Mouse (Mus musculus): ENCODE data around the gene Tsc22d2. TPM values are rescaled to one million over a fixed set of nuclear protein-coding genes. Genes with fewer than 3 reads are reported as not detected.

Tsc22d2 gene
- polyA plus RNA-seq, 1 experiment from 2014 or later = 11.1 TPM

DNA sequence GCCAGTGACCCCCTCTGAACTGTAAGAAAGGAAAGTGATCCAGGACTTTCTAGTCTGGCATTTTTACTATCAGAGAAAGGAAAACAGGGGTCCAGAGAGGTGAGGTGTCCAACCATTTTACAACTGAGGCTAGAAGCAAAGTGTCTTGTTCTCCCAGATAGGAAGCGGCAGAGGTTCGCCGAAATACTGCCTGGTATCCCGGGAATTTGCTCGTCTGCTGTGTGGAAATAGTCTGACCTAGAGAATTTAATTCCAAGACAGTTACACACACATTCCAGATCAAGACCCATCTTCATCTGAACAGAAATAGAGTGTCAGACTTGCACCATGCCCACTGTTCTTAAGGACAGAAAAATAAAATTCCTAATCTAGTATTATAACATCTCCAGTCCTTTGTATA, 16.0 kb upstream of the Tsc22d2 start:
- H3K4me2 ChIP-seq (replicated peaks) = no peak overlapping the region
- no peaks in the 10 kb centered on the region for H3K9me3 ChIP-seq (replicated peaks)
- H3K9ac ChIP-seq = no peak overlapping the region
- no peak for ATAC-seq (ENCODE audit: insufficient number of reproducible peaks, low FRiP score, low TSS enrichment, low read depth)
- H3K4me1 ChIP-seq = no peaks in the 10 kb centered on the region
- H3K4me3 ChIP-seq (replicated peaks) = no peak overlapping the region
- no peak overlapping the region for H3K27ac ChIP-seq (replicated peaks)
- no peaks in the 10 kb centered on the region for H3K27me3 ChIP-seq
- WGBS = 72% methylated on average over 5 of the region's 5 CpGs
- no peaks in the 10 kb centered on the region for H3K36me3 ChIP-seq

DNA sequence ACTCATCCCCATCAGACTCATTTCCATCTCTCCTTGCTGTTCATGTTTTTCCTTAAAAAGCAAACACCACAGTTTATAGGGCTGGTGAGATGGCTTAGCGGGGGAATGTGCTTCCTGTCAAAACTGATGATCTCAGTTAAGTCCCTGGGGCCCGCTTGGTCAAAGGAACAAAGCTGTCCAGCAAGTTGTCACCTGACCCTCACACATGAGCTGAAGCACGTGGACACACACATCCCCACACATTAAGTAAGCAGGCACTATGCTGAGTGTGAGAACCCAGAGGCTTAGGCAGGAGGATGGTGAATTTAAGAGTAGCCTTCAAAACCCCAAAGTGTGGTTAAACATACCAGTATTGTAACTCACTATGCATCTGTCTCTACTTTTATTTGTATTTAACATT, 14.6 kb upstream of the Tsc22d2 start:
- H3K9me3 ChIP-seq (replicated peaks) = no peaks in the 10 kb centered on the region
- ATAC-seq (ENCODE audit: insufficient number of reproducible peaks, low FRiP score, low TSS enrichment, low read depth) = no peak
- no peaks in the 10 kb centered on the region for H3K4me1 ChIP-seq
- no peaks in the 10 kb centered on the region for H3K27me3 ChIP-seq
- H3K4me3 ChIP-seq (replicated peaks) = no peak overlapping the region
- no peak overlapping the region for H3K9ac ChIP-seq
- WGBS = 46% methylated on average over 3 of the region's 3 CpGs
- no peak overlapping the region for H3K4me2 ChIP-seq (replicated peaks)
- H3K36me3 ChIP-seq = no peaks in the 10 kb centered on the region
- H3K27ac ChIP-seq (replicated peaks) = no peak overlapping the region

DNA sequence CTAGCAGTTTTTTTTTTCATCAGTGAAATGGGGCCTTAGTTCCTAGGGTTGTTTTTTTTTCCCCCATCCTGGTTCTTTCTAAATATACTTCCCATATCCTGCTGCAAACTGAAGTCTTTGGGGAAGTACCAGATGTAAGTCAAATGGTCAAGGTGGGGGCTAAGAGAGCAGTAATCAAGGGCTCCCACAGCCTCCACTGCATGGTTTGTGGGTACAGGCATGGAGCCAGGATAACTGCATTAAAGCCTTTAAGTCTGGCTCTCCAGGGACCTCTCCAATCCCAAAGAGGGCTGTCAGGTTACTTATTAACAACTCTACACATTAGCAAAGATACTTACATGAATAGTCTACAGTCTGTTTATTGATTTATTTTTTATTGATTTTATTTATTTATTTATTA, 2.8 kb upstream of the Tsc22d2 start:
- Histone ChIP-seq H3K4me3 (replicated peaks) (no peak overlapping the region), H3K9me3 (replicated peaks) (no peaks in the 10 kb centered on the region), H3K36me3 (no peaks in the 10 kb centered on the region), H3K4me2 (replicated peaks) (no peak overlapping the region), H3K27me3 (no peaks in the 10 kb centered on the region), H3K9ac (no peak overlapping the region), H3K27ac (replicated peaks) (no peak overlapping the region), H3K4me1 (peaks cover 5% of the 10 kb centered on the region; the same call in 1 of the 2 replicates)
- ATAC-seq (ENCODE audit: insufficient number of reproducible peaks, low FRiP score, low TSS enrichment, low read depth) = no peak

DNA sequence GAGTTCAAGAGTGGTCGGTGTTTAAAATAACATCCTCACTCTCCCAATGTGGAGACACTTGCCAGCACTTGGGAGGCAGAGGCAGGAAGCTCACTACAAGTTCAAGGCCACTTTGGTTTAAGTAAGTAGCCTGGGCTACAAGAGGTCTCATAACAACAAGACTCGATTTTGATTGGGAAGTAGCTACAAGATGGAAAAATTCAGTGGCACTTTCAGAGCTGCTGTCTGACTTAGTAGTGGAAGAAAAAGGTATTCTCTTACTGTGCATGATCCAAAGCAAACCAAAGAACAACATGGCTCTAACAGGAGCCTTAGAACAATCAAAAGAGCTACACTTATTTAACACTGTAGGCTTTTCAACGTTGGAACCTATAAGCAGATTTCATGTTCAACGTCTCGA, 844 bp upstream of the Tsc22d2 start:
- Histone ChIP-seq H3K27ac (replicated peaks) (peak overlapping the region; percentile 100), H3K9me3 (replicated peaks) (no peaks in the 10 kb centered on the region), H3K4me2 (replicated peaks) (peak overlapping the region; percentile 91), H3K27me3 (no peaks in the 10 kb centered on the region), H3K36me3 (no peaks in the 10 kb centered on the region), H3K9ac (no peak overlapping the region), H3K4me1 (peaks cover 5% of the 10 kb centered on the region; the same call in 1 of the 2 replicates), H3K4me3 (replicated peaks) (peak overlapping the region; percentile 96)
- ATAC-seq (ENCODE audit: insufficient number of reproducible peaks, low FRiP score, low TSS enrichment, low read depth) = no peak
- 34% methylated on average over 5 of the region's 5 CpGs for WGBS

DNA sequence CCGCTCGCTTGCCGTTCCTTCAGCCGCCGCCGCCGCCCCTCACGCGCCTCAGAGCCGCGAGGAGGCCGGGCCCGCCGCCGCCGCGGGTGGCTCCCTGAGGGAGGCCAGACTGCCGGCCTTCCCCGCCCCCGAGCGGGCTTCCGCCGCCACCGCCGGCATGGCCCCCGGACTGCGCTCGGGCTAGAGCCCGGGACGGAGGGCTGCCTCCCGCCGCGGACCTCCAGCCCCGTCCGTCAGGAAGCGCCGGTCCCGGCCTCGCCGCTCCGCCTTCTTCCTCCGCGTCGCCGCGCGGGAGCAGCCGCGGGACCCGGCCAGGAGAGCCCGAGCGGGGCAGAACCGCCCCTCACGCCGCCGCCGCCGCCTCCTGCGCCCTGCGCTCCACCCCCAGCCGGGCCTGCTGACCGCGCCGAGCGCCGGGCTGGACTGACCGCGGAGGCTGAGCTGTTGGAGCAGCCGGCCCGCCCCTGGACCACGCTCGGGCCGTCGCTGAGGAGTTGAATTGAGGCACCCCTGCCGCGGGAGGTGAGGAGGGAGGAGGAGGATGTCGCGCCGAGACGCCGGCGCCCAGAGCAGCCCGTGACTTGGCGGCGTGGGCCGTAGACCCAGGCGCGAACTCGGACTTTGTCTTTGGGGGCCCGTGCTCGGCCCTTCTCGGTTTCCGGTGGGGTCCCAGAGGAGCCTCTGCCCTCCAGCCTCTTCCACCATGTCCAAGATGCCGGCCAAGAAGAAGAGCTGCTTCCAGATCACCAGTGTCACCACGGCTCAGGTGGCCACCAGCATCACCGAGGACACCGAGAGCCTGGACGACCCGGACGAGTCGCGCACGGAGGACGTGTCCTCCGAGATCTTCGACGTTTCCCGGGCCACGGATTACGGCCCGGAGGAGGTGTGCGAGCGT, 720 bp downstream of the Tsc22d2 start:
- Histone ChIP-seq H3K36me3 (no peaks in the 10 kb centered on the region), H3K4me3 (replicated peaks) (peak overlapping the region; percentile 96), H3K4me1 (peaks cover 9% of the 10 kb centered on the region; the same call in 1 of the 2 replicates), H3K4me2 (replicated peaks) (peak overlapping the region; percentile 91), H3K27me3 (no peaks in the 10 kb centered on the region), H3K9me3 (replicated peaks) (no peaks in the 10 kb centered on the region), H3K27ac (replicated peaks) (peak overlapping the region; percentile 100), H3K9ac (peak overlapping the region; percentile 92)
- 0% methylated on average over 98 of the region's 113 CpGs for WGBS
- peak; percentile 71 for ATAC-seq (ENCODE audit: insufficient number of reproducible peaks, low FRiP score, low TSS enrichment, low read depth)

DNA sequence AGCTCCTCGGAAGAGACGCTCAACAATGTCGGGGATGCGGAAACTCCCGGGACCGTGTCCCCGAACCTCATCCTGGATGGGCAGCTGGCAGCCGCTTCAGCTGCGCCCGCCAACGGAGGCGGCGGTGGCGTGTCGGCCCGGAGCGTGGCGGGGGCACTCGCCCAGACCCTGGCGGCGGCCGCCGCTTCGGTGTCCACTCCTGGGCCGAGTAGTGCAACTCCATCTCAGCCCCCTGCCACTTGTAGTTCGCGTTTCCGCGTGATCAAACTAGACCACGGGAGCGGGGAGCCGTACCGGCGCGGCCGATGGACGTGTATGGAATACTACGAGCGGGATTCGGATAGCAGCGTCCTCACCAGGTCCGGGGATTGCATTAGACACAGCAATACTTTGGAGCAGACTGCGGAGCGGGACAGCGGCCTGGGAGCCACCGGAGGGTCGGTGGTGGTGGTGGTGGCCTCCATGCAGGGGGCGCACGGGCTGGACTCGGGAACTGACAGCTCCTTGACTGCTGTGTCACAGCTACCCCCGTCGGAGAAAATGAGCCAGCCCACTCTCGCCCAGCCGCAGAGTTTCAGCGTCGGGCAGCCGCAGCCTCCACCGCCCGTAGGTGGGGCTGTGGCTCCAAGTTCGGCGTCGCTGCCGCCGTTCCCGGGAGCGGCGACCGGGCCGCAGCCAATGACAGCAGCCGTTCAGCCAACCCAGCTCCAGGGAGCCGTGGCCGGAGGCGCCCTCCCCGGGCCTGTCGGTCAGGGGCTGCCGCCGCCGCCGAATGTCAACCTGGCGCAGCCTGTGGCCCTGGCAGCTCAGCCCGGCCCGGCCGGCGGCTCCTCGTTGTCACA, 1.6 kb downstream of the Tsc22d2 start:
- ATAC-seq (ENCODE audit: insufficient number of reproducible peaks, low FRiP score, low TSS enrichment, low read depth) = peak; percentile 78

DNA sequence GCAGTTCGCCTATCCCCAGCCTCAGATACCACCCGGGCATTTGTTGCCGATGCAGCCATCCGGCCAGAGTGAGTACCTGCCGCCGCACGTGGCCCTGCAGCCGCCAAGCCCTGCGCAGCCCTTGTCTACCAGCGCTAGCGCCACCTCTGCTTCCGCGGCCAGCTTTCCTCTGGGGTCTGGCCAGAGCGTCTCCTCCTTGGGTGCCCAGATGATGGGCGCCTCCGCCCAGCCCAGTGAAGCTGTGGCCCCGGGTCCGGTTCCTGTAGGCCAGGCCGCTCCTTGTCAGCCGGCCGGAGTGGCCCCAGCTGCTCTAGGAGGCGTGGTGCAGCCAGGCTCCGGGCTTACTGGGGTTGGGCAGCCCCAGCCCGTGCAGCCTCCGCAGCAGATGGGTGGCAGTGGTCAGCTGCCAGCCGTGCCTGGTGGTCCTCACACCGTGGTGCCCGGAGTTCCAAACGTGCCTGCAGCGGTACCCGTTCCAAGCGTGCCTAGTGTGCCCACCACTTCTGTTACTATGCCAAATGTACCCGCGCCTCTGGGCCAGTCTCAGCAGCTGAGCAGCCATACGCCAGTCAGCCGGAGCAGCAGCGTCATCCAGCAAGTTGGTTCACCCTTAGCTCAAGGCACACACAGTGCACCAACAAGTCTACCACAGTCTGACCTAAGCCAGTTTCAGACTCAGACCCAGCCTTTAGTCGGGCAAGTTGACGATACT, 2.4 kb downstream of the Tsc22d2 start:
- H3K27me3 ChIP-seq = no peaks in the 10 kb centered on the region
- ATAC-seq (ENCODE audit: insufficient number of reproducible peaks, low FRiP score, low TSS enrichment, low read depth) = 0 out of 2 replicates have a peak, but pooled peaks have one; percentile 32
- no peaks in the 10 kb centered on the region for H3K9me3 ChIP-seq (replicated peaks)
- peak overlapping the region; percentile 91 for H3K4me2 ChIP-seq (replicated peaks)
- peak overlapping the region; percentile 92 for H3K9ac ChIP-seq
- peak overlapping the region; percentile 96 for H3K4me3 ChIP-seq (replicated peaks)
- whole genome bisulfite sequencing = under 1% methylated on average over 39 of the region's 39 CpGs
- peak overlapping the region; percentile 100 for H3K27ac ChIP-seq (replicated peaks)
- H3K4me1 ChIP-seq = peaks cover 10% of the 10 kb centered on the region; the same call in 1 of the 2 replicates
- H3K36me3 ChIP-seq = no peaks in the 10 kb centered on the region

More for the DNA sequence above, 1.6 kb downstream of the Tsc22d2 start:
- H3K27ac ChIP-seq (replicated peaks) = peak overlapping the region; percentile 100
- H3K27me3 ChIP-seq = no peaks in the 10 kb centered on the region
- no peaks in the 10 kb centered on the region for H3K9me3 ChIP-seq (replicated peaks)
- H3K36me3 ChIP-seq = no peaks in the 10 kb centered on the region
- WGBS = under 1% methylated on average over 75 of the region's 85 CpGs
- peak overlapping the region; percentile 91 for H3K4me2 ChIP-seq (replicated peaks)
- peaks cover 10% of the 10 kb centered on the region; the same call in 1 of the 2 replicates for H3K4me1 ChIP-seq
- H3K9ac ChIP-seq = peak overlapping the region; percentile 92
- peak overlapping the region; percentile 96 for H3K4me3 ChIP-seq (replicated peaks)

DNA sequence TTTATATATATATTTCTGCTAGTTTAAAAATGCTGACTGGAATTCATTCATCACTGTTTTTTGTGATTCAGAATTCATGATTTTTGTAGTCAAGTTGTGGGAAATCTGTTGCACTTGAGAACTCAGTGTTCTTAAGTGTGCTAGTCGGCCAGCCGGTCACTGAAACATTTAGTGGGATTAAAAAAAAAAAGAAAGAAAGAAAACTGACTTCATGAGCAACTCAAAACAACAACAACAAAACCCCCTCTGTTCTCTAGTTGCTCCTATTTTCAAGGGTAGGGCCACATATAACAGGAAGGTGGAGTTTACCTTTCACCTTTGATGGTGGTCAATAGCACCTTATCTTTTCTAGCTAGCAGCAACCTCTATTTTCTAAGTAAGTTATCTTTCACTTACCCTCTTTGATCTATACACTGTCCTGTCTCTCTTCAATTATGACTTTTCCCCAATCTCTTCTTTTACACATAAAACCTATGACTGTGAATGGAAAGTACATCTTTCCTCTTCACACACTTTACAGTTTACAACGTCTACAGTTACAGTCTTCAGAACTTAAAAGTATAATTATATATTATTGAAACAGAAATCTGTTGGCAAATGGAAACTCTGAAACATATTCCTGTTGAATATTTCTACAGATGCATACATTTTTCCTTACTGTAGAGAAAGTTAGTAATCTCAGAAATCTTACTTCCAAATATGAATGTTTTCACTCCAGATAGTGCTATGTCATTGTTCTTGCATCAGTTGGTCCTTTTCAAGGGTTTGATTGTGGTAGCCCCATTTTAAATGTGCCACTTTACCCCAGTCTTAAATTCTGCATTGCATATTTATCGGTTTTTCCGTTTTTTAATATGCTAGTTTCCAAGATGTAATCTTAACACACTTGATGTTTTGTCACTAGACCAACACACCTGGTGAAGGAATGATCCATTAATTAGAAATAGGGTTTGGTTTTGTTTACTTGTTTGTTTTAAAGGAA, 4.5 kb downstream of the Tsc22d2 start:
- 25% methylated on average over 5 of the region's 5 CpGs for WGBS
- Histone ChIP-seq H3K9me3 (replicated peaks) (no peaks in the 10 kb centered on the region), H3K27ac (replicated peaks) (no peak overlapping the region), H3K36me3 (no peaks in the 10 kb centered on the region), H3K4me2 (replicated peaks) (peak overlapping the region; percentile 91), H3K4me3 (replicated peaks) (peak overlapping the region; percentile 96), H3K27me3 (no peaks in the 10 kb centered on the region), H3K9ac (no peak overlapping the region), H3K4me1 (0 out of 2 replicates have a peak, but pooled peaks cover 8% of the 10 kb centered on the region)
- no peak for ATAC-seq (ENCODE audit: insufficient number of reproducible peaks, low FRiP score, low TSS enrichment, low read depth)

DNA sequence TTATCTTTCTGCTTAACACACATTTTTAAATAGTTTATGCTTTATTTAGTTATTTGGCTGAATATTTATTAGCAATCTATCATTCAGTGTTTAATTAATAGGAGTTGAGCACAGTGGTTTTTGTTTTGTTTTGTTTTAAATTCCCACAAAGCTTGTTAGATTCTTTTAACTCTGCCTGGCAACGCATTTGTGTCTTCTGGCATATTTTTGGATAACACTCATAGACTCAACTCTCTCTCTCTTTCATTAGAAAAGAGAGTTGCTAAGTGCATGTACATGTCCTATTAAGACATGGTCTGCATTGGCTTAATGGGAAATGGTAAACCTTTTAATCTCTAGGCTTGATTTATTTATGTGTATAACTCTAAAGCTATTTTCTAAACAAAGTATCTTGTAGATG, 14.3 kb downstream of the Tsc22d2 start:
- H3K9ac ChIP-seq = no peak overlapping the region
- no peaks in the 10 kb centered on the region for H3K9me3 ChIP-seq (replicated peaks)
- H3K4me2 ChIP-seq (replicated peaks) = no peak overlapping the region
- no peaks in the 10 kb centered on the region for H3K27me3 ChIP-seq
- no peak overlapping the region for H3K4me3 ChIP-seq (replicated peaks)
- WGBS = 75% methylated on average over 1 of the region's 1 CpGs
- no peak for ATAC-seq (ENCODE audit: insufficient number of reproducible peaks, low FRiP score, low TSS enrichment, low read depth)
- H3K4me1 ChIP-seq = no peaks in the 10 kb centered on the region
- H3K27ac ChIP-seq (replicated peaks) = no peak overlapping the region
- H3K36me3 ChIP-seq = no peaks in the 10 kb centered on the region

DNA sequence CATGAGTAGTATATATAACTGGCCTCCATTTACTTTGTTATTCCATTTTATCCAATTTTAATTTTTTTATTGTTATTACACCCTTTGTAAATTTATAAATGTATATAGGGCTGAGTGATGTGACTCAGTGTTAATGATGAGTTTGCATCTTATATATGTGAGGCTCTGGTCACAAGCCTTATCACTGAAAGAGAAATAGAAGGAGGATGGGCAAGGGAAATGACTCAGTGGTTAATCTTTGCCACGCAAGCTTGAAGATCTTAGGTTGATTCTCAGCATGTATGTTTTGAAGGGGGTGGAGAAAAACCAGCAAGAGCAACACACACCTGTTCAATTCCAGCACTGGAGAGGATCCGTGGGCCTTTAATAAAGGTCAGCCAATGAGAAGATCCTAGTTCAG, 19.9 kb downstream of the Tsc22d2 start:
- no peak overlapping the region for H3K4me3 ChIP-seq (replicated peaks)

More for the DNA sequence above, 19.9 kb downstream of the Tsc22d2 start:
- Histone ChIP-seq H3K9ac (no peak overlapping the region), H3K4me2 (replicated peaks) (no peak overlapping the region), H3K36me3 (0 out of 2 replicates have a peak, but pooled peaks cover 4% of the 10 kb centered on the region), H3K4me1 (no peaks in the 10 kb centered on the region), H3K27me3 (no peaks in the 10 kb centered on the region), H3K27ac (replicated peaks) (no peak overlapping the region), H3K9me3 (replicated peaks) (no peaks in the 10 kb centered on the region)
- ATAC-seq (ENCODE audit: insufficient number of reproducible peaks, low FRiP score, low TSS enrichment, low read depth) = no peak
- WGBS = 94% methylated on average over 2 of the region's 2 CpGs

All from embryonic facial prominence, embryonic 15.5 days (tissue).